Mouse (Mus musculus) heart, postnatal 4 days (tissue): ENCODE data around the gene Ywhag. TPM values are rescaled to one million over a fixed set of nuclear protein-coding genes. Genes with fewer than 3 reads are reported as not detected.

Experiments used
- DNase-seq: peaks from one replicate; pipeline ENCODE4 v3.0.0; 2021
- total RNA-seq, 2 experiments: library from RNA; stranded (reverse); gene quantifications; 2 replicates each; pipeline ENCODE4 v1.2.3; 2021

Ywhag gene
- total RNA-seq, 2 experiments from 2014 or later, result 285 to 292 TPM

- DNase-seq, result no peak
Observed at GRCm38 (mm10) chr5:135951660-135952059, 17.2 kb upstream of the Ywhag start.

DNA sequence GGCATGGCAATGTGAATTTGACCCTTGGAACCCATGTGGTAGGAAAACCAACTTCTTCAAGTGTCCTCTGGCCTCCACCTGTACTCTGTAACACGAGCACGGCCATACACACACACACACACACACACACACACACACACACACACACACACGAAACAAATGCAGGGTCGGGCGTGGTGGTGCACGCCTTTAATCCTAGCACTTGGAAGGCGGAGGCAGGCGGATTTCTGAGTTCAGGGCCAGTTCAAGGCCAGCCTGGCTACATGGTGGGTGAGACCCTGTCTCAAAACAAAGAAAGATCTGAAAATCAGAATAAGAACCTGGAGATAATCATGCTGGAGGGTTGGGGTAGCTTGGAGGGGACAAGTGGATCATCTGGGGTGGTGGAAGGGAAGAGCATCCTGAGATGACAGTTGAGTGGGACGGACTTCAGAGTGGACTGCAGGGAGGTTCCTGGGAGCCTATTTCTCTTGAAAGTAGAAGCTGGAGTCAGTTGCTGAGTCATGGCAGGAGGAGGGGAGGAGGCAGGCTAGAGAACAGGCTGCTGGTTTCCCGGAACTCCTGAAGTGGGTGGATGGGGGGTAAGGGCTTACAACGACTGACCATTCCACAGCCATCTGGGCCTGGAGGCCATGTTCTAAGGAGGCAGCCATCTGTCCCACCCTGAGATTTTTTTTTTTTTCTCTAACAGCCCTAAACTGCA, 16.4 kb upstream of the Ywhag start:
- DNase-seq, result no peak

DNA sequence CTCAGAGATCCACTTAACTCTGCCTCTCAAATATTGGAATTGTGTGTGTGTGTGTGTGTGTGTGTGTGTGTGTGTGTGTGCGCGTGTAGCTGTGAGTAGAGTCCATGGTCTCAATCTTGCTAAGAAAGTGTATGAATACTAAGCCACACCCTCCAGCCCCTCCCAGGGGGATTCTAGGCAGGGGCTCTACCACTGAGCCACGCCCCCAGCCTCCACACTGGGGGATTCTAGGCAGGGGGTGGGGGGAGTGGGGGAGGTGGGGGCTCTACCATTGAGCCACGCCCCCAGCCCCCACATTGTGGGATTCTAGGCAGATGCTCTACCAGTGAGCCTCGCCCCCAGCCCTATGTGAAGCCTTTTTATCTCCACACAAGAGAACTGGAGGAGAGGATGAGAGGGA, 12.2 kb upstream of the Ywhag start:
- no peak for DNase-seq

DNA sequence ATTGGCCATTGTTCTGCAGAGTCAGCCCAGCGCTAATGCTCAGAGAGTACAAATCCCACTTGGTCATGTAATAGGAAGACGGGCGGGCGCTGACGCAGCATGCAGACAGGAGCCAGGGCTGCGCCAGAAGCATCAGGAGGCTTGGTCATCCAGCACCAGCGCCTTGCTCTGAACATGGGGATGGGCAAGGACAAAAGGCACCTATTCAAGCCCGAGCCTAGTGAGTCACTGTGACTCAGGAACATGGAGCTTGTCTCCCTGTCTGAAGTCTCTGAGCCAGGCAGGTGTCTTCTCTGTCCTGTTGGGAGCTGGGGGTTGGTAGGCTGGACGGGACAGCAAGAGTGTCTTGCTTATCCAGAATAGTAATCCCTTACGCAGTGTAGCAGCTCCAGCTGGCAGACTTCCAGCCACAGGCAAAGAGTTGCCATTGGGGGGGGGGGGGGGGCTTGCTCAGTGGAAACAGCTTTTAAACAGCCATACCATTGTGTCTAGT, 11.5 kb upstream of the Ywhag start:
- peak; percentile 49 for DNase-seq

GRCm38 (mm10) chr5:135942710-135943109, 8.3 kb upstream of the Ywhag start:
- DNase-seq, result no peak

- DNase-seq, result no peak
Observed at GRCm38 (mm10) chr5:135940587-135940986, 6.2 kb upstream of the Ywhag start.

DNA sequence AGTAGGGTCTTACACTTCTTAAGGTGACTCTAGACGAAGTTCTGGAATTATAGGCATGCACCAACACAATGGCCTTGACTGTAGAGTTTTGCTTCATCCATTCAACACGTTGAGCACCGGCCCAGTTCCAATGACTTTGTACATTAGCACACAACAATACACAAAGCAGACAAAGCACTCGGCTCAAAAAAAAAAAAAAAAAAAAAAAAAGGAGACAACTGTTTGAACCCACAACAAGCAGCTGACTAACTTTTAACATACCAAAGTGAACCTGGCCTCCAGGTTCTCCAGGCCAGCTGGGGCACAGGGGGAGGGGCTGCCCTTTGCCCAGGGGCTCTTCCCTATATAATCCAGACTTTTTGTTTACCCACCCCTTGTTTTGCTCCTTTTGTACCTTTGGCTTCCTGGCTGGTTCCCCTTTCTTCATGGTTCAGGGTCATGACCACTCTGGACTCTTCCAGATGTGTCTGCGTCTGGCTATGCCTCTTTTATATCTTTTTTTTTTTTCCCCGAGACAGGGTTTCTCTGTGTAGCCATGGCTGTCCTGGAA, 1.3 kb upstream of the Ywhag start:
- DNase-seq, result no peak

DNA sequence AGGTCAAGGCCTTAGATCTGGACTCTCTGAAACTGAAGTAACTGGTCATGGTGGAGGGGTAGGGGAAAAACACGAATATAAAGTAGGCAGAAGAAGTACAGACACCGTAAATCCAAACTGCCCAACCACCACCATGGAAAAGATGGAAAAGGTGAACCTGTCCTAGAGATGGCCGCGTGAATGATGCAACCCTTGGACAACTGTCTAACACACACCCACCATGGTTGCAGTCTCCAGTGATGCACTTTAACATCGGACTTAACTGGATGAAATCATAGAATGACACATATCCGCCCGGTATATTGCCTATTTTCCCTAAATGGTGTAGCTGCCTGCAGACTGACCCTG, 734 bp upstream of the Ywhag start:
- DNase-seq, result no peak

DNA sequence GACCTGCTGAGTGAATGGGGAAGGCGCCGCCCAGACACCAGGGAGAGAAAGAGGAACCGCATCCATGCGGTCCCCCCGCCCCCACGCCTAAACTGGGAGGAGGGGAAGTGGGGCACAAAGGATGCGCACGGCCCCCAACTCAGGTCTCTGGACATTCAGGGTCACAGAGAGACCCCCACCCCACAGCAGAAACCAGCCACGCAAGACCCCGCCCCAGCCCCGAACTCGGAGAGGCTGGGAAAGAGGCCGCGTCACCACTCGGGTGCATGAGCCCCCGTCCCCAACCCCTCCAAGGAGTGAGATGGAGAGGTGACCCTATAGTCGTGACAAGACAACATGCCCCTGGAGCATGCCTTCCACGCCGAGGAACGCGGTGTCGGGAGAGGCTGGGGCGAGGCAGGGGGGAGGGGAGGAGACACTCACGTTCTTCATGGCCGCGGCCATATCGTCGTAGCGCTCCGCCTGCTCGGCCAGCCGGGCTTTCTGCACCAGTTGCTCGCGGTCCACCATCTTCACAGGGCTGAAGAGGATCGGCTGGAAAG, 445 bp downstream of the Ywhag start:
- DNase-seq, result peak; percentile 70

DNA sequence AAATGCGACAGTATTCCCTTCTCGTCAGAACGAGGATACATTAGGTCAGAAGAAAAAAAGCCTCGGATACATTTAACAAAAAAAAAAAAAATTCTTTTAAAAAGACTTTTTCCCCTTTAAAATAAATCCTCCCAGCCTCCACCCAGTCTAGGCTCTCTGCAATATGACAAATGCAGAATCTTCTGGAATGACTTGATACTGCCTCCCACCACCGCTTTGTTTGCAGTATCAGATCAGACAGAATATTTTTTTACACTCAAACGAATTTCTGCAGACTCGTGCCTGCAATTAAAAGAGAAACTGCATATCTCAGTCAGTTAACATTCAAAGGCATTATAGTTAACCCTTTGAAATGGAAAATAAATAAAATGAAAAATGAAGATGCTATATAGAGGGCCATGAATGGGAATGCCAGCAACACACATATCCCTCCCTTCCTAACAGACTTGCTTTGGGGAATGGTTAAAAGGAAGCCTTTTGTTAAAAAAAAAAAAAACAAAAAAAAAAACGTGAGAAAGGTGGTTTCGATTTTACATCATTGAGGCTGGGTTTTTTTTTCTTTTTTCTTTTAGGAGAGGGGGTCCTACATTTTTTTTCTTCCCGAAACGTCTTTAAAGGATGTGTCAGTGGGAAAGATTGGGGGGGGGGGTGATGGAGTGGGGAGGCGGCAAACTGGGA, 1.1 kb downstream of the Ywhag start:
- no peak for DNase-seq

GRCm38 (mm10) chr5:135932359-135932758, 2.1 kb downstream of the Ywhag start:
- DNase-seq, result no peak

DNA sequence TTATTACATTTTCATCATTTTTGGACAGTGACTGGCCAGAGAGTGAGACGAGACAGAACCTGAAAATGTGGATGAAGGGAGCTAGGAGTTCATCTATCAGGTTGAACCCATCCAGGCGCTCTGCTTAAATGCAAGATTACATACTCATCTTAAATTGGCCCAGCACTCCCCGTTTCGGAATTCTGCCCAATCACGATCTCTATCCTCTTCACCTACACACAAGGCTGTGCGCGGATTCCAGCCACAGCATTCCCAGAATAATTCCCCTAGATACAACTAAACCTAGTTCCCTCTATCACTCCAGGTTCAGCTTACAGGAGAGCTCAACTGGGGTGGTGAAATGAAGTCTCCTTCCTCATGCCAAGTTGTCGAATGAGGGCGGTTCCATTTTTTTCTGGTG, 2.9 kb downstream of the Ywhag start:
- no peak for DNase-seq

GRCm38 (mm10) chr5:135929685-135930424, 4.6 kb downstream of the Ywhag start:
- no peak for DNase-seq

DNA sequence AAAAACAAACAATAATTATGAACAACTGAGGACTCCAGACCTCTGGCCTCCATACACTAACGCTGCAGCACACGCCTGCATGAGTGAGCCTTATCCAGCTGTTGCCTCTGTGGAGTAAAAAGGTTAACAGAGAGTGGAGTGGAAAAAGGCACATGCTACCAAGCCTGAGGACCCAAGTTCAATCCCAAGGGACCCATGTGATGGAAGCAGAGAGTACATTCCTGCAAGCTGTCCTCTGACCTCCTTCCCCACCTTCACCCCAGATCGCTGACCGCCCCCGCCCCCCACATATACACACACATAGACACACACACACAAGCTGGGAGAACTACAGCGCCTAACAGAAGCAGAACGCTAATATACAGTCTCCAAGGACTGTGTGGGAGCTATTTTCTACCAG, 10.5 kb downstream of the Ywhag start:
- no peak for DNase-seq

DNA sequence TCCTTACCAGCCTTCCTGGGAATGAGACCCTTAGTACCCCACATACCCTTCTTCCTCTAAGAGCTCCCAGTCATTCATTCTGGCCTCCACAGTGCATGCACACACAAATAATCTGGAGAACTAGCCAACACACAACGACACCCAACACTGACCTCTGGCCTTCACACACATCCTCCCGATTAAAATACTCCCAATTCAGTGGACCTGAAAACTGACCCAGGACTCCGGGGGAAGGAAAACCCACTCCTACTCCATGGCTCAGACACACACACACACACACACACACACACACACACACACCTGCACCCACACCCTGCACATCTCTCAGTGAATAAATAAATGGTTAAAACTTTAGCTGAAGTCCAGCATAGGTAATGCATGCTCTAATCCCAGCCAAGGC, 14.5 kb downstream of the Ywhag start:
- no peak for DNase-seq

DNA sequence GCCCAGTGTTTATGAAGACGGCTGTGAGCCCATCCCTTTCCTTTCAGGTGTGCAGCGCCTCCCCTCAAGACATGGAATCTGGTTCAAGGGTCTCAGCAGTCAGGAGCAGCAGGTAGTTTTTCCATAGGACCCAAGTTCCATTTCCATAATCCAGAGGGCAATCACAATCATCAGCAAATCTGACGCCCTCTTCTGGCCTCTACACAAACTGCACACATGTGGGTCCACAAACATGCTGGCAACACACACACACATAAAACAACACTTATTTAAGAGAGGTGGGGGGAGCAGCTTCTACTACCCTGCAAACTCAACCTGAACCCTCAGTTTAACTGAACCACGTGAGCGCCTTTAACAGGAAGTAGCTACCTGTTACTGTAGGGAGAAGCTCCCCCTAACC, 15.8 kb downstream of the Ywhag start:
- DNase-seq, result no peak

DNA sequence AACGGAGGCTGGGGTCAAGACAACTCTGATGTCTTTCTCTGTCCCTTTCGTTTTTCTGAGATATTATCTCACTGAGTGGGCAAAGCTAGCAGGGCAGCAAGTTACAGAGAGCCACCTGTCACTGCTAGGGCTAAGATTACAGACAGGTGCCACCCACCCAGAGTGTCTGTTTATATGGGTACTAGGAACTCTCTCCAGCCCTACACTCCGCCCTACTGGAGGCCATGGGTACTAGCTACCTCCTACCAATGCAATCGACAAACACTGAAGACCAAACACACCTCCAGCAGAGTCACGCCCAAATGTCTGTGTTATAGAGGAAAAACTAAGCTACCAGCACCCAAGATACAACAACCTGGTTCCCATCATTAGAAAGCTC, 16.4 kb downstream of the Ywhag start:
- DNase-seq, result no peak

GRCm38 (mm10) chr5:135917327-135918058, 16.9 kb downstream of the Ywhag start:
- DNase-seq, result no peak

- no peak for DNase-seq
Observed at GRCm38 (mm10) chr5:135916601-135917000, 17.8 kb downstream of the Ywhag start.

DNA sequence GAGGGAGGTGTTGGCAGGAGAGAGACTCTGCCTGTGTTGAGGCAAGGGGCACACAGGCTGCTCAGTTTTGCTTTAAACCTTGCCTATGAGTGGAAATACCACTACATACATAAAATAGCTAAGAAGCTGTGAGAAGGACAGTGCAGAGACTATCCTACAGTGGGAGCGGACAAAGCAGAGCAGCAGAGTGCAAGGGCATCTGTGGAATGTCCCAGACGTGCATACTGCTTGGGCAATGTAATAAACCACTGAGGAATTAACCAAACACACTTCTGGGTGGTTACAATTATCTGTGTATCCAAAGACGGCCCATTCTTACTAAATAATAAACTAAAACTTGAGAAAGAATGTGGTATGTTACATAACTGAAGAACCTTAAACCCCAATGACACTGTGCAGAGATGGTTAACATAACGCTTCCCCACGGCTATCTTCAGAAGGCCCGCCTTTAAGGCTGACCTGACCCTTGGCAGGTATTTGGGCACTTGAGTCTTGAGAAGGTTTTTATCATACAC, 18.3 kb downstream of the Ywhag start:
- DNase-seq, result no peak

DNA sequence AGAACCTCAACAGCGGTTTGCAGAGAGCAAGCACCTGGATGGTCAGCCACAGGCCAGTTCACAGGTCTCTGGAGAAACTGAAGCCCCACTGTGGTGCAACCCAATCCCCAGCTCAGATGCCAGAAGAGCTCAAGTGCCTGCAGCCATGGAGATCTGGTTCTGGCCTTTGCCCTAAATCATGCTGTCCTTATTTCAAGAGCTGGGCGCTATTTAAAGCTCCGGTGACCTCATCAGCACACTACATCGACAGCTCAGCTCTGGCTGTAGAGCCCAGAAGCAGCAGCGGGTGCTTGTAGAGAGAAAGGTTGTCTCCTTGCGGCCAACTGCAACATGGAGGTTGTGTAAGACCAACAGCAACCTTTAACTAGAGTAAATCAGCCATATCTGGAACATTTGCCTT, 20.3 kb downstream of the Ywhag start:
- peak; percentile 74 for DNase-seq

DNA sequence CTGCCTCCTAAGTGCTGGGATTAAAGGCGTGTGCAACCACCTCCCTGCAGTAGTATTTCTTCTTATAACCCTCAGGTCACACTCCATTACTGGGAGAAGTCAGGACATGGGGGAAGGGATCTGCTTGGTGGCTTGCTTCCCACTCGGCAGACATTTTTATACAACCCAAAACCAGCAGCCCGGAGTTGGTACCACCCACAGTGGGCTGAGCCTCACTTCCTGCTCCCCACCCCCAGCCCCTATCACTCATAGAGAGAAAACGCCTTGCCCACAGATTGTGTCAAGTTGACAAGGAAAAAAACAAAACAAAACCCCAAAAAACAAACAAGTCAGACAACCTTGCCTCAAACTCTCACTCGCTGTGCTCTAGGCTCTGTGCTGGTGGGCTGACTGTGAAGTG, 21.2 kb downstream of the Ywhag start:
- DNase-seq, result no peak
